9 mouse cellular contexts compared by ENCODE assay signal in genomic region chr7:125933356-125934244, GRCm38 (mm10).
DNase-seq lines count a peak whose midpoint lies in the region; ATAC-seq and TF ChIP-seq lines count a peak whose summit lies in the region.
"Had no signal": no experiment of that assay in that cellular context is flagged by ENCODE, and none has a peak within 500 bp of the region (broad histone marks: within the 10 kb centered on the region; RNA-seq: fewer than 3 reads in every experiment).

No protein-coding gene starts in this region.

- peaks cover 9% of the 10 kb centered on the region for H3K4me1 ChIP-seq in hindbrain, postnatal 0 days (ENCODE audit: insufficient read depth, low read length)

- WGBS in hindbrain, postnatal 0 days, result 24% methylated on average over 16 of the region's 16 CpGs

- no peaks in the 10 kb centered on the region for H3K9me3 ChIP-seq in hindbrain, postnatal 0 days (ENCODE audit: low read length)

- peak overlapping the region; percentile 45; the same call in 1 of the 2 replicates for H3K27ac ChIP-seq in hindbrain, postnatal 0 days

- intact Hi-C loops in heart, postnatal 25 days (cut with DNase I), result no loop called here
- intact Hi-C loops in left cerebral cortex, postnatal 14 days (cut with DNase I), result no loop called here

- peak; percentile 30; the same call in 1 of the 2 replicates for ATAC-seq in hindbrain, postnatal 0 days
- ATAC-seq in erythroblast, adult 5-6 weeks (replicated peaks; ENCODE audit: low FRiP score, poor library complexity, severe bottlenecking), result no peak

- no peak overlapping the region for H3K4me2 ChIP-seq in hindbrain, postnatal 0 days (ENCODE audit: low read depth, low read length)

- no peaks in the 10 kb centered on the region for H3K36me3 ChIP-seq in hindbrain, postnatal 0 days (ENCODE audit: insufficient read depth, low read length)

- H3K9ac ChIP-seq in hindbrain, postnatal 0 days (replicated peaks; ENCODE audit: low read length), result no peak overlapping the region

- peak; percentile 90 for DNase-seq in heart, adult 11 months
- DNase-seq in heart, postnatal 25 days (ENCODE audit: low spot score), result no peak
- peak; percentile 12 for DNase-seq in heart, adult 8-10 months (ENCODE audit: low spot score)
- peak; percentile 30 for DNase-seq in hindbrain, postnatal 0 days (ENCODE audit: low spot score)
- peak; percentile 48 for DNase-seq in retina, postnatal 1 day
- DNase-seq in left cerebral cortex, postnatal 14 days (ENCODE audit: low spot score in 2 of 2), result no peak
- DNase-seq in thymus, postnatal 14 days, result no peak
- DNase-seq: layer of hippocampus, adult 9-11 months had no signal

- H3K4me3 ChIP-seq in hindbrain, postnatal 0 days (ENCODE audit: low read length), result no peak overlapping the region

- no peak for TF ChIP-seq CTCF in hindbrain, postnatal 0 days (IDR thresholded peaks at IDR 0.05; ENCODE audit: low read depth)

- no peaks in the 10 kb centered on the region for H3K27me3 ChIP-seq in hindbrain, postnatal 0 days (ENCODE audit: insufficient read depth, low read length)

Comparison
In these comparisons a context has a peak if more than half of its experiments do, and no peak if none do; other contexts are left out.
1. DNase-seq: peak in heart, adult 11 months (single experiment), heart, adult 8-10 months (single experiment), hindbrain, postnatal 0 days (single experiment) and retina, postnatal 1 day (single experiment); none in heart, postnatal 25 days (single experiment), left cerebral cortex, postnatal 14 days (0 of 2) and thymus, postnatal 14 days (single experiment).